Mouse (Mus musculus) heart, embryonic 12.5 days (tissue): ENCODE results near the gene Ccr10. TPM values are rescaled to one million over a fixed set of nuclear protein-coding genes. Genes with fewer than 3 reads are reported as not detected.
A peak's percentile ranks its signal among the peaks of the same experiment; 100 is the strongest.

Experiments used
- ATAC-seq: fragments of 200-750 bp; cut with Nextera tagmentation; 2 replicates; pipeline ENCODE4 v1.8.0; 2017; ENCODE audit warnings: moderate TSS enrichment, moderate library complexity; ENCODE audit not compliant: insufficient number of reproducible peaks, low FRiP score
- H3K27ac ChIP-seq: fragments of 300-500 bp; sonication (generic); 2 replicates; pipeline ENCODE4 v1.5.1; 2016; ENCODE audit warnings: mild to moderate bottlenecking, moderate library complexity; ENCODE audit not compliant: poor library complexity, severe bottlenecking
- H3K27me3 ChIP-seq: fragments of 300-500 bp; sonication (generic); replicated peaks from 2 replicates; pipeline ENCODE4 v1.6.1; 2016; ENCODE audit warnings: mild to moderate bottlenecking, moderate library complexity
- H3K36me3 ChIP-seq: fragments of 300-500 bp; sonication (generic); 2 replicates; pipeline ENCODE4 v1.6.1; 2016; ENCODE audit warnings: mild to moderate bottlenecking, moderate library complexity
- H3K4me1 ChIP-seq: fragments of 300-500 bp; sonication (generic); replicated peaks from 2 replicates; pipeline ENCODE4 v1.6.1; 2016; ENCODE audit warnings: mild to moderate bottlenecking
- H3K4me2 ChIP-seq: fragments of 300-500 bp; sonication (generic); 2 replicates; pipeline ENCODE4 v1.6.1; 2016; ENCODE audit warnings: mild to moderate bottlenecking, moderate library complexity
- H3K4me3 ChIP-seq: fragments of 300-500 bp; sonication (generic); 2 replicates; pipeline ENCODE4 v1.5.1; 2016; ENCODE audit warnings: mild to moderate bottlenecking
- H3K9ac ChIP-seq: fragments of 300-500 bp; sonication (generic); 2 replicates; pipeline ENCODE4 v1.6.1; 2016; ENCODE audit warnings: mild to moderate bottlenecking, moderate library complexity
- H3K9me3 ChIP-seq: fragments of 300-500 bp; sonication (generic); replicated peaks from 2 replicates; pipeline ENCODE4 v1.6.1; 2016; ENCODE audit warnings: mild to moderate bottlenecking, moderate library complexity
- WGBS: fragments of 180-500 bp; shearing (Covaris S2); methylation state at CpG from one replicate; pipeline ENCODE4 v1.1.7; 2016; 5-methylcytosine and 5-hydroxymethylcytosine counted together
- polyA plus RNA-seq: library from polyadenylated mRNA; unstranded; fragments of >200 nt; fragmentation: Nextera tagmentation; extraction: Ambion mirVana; gene quantifications from 2 replicates; pipeline ENCODE4 v1.2.1, GENCODE M21; 2016

Ccr10 gene
- polyA plus RNA-seq, 1 experiment from 2014 or later = 0.15 TPM

- no peaks in the 10 kb centered on the region for H3K9me3 ChIP-seq
- H3K9ac ChIP-seq = no peak overlapping the region
- peaks cover 39% of the 10 kb centered on the region for H3K27me3 ChIP-seq
- no peak overlapping the region for H3K4me3 ChIP-seq
- no peaks in the 10 kb centered on the region for H3K36me3 ChIP-seq
- peak overlapping the region; percentile 73 for H3K4me2 ChIP-seq
- no peak for ATAC-seq
- H3K27ac ChIP-seq = no peak overlapping the region
- 33% methylated on average over 22 of the region's 22 CpGs for WGBS
- H3K4me1 ChIP-seq = peaks cover 46% of the 10 kb centered on the region
Measured at GRCm38 (mm10) chr11:101176933-101177773, 1.9 kb upstream of the Ccr10 start.

DNA sequence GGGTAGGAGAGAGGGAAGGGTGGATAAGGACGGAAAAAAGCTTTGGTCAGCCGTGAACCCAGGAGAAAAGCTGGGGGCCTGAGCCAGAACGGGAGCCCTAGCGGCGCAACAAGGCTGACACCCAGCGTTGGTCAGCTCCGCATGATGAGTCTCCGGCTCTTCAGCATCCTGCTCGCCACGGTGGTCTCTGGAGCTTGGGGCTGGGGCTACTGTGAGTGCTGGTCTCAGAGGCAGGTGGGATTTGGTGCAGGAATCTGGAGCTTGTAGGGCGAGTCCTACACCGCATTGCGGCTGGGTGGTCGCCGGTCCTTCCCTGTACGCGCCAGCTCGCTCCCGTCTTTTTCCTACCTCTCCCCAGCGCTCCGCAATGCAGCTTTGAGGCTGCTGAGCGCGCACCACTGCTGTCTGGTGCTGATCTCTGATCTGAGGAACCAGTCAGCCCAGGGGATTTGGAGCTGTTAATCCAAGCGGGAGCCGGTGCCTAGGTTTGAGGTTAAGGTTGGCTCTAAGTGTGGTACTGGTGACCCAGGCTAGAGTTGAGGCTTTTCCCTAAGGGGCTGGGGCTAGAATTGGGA lies 961 bp upstream of the Ccr10 start:
- Histone ChIP-seq H3K27ac (no peak overlapping the region), H3K4me1 (peaks cover 50% of the 10 kb centered on the region), H3K4me2 (peak overlapping the region; percentile 73), H3K4me3 (peak overlapping the region; percentile 43), H3K36me3 (no peaks in the 10 kb centered on the region), H3K9ac (peak overlapping the region; percentile 60; the same call in 1 of the 2 replicates), H3K9me3 (no peaks in the 10 kb centered on the region), H3K27me3 (peaks cover 39% of the 10 kb centered on the region)
- WGBS = under 1% methylated on average over 25 of the region's 25 CpGs
- no peak for ATAC-seq

- H3K27ac ChIP-seq = no peak overlapping the region
Measured at GRCm38 (mm10) chr11:101175636-101176116, 433 bp upstream of the Ccr10 start.

GRCm38 (mm10) chr11:101174389-101174745 lies 876 bp downstream of the Ccr10 start:
- peaks cover 40% of the 10 kb centered on the region for H3K27me3 ChIP-seq
- ATAC-seq = no peak
- WGBS = 39% methylated on average over 9 of the region's 9 CpGs
- no peak overlapping the region for H3K27ac ChIP-seq
- H3K36me3 ChIP-seq = no peaks in the 10 kb centered on the region
- H3K4me2 ChIP-seq = peak overlapping the region; percentile 89
- H3K9me3 ChIP-seq = no peaks in the 10 kb centered on the region
- H3K4me3 ChIP-seq = peak overlapping the region; percentile 31
- peak overlapping the region; percentile 59; the same call in 1 of the 2 replicates for H3K9ac ChIP-seq
- H3K4me1 ChIP-seq = peaks cover 61% of the 10 kb centered on the region

More at GRCm38 (mm10) chr11:101175636-101176116, 433 bp upstream of the Ccr10 start:
- 13% methylated on average over 11 of the region's 11 CpGs for WGBS
- Histone ChIP-seq H3K9me3 (no peaks in the 10 kb centered on the region), H3K9ac (peak overlapping the region; percentile 60), H3K27me3 (peaks cover 39% of the 10 kb centered on the region), H3K4me2 (peak overlapping the region; percentile 73), H3K4me3 (peak overlapping the region; percentile 43), H3K4me1 (peaks cover 50% of the 10 kb centered on the region), H3K36me3 (no peaks in the 10 kb centered on the region)
- ATAC-seq = no peak

GRCm38 (mm10) chr11:101173631-101174388 lies 1.4 kb downstream of the Ccr10 start:
- H3K9me3 ChIP-seq = no peaks in the 10 kb centered on the region
- peak overlapping the region; percentile 28 for H3K27ac ChIP-seq
- peak; percentile 47; the same call in 1 of the 2 replicates for ATAC-seq
- no peaks in the 10 kb centered on the region for H3K36me3 ChIP-seq
- 3% methylated on average over 61 of the region's 61 CpGs for WGBS
- peak overlapping the region; percentile 59 for H3K9ac ChIP-seq
- peak overlapping the region; percentile 31 for H3K4me3 ChIP-seq
- H3K4me1 ChIP-seq = peaks cover 66% of the 10 kb centered on the region
- peak overlapping the region; percentile 89 for H3K4me2 ChIP-seq
- peaks cover 40% of the 10 kb centered on the region for H3K27me3 ChIP-seq

- 0 out of 2 replicates have a peak overlapping the region, but pooled peaks have one; percentile 28 for H3K27ac ChIP-seq
- 12% methylated on average over 11 of the region's 11 CpGs for WGBS
- peaks cover 40% of the 10 kb centered on the region for H3K27me3 ChIP-seq
- H3K36me3 ChIP-seq = peaks cover 3% of the 10 kb centered on the region; the same call in 1 of the 2 replicates
- no peaks in the 10 kb centered on the region for H3K9me3 ChIP-seq
- peak overlapping the region; percentile 59; the same call in 1 of the 2 replicates for H3K9ac ChIP-seq
- H3K4me2 ChIP-seq = peak overlapping the region; percentile 89
- H3K4me1 ChIP-seq = peaks cover 73% of the 10 kb centered on the region
- ATAC-seq = no peak
- H3K4me3 ChIP-seq = peak overlapping the region; percentile 31; the same call in 1 of the 2 replicates
Measured at GRCm38 (mm10) chr11:101173112-101173511, 2.1 kb downstream of the Ccr10 start.

DNA sequence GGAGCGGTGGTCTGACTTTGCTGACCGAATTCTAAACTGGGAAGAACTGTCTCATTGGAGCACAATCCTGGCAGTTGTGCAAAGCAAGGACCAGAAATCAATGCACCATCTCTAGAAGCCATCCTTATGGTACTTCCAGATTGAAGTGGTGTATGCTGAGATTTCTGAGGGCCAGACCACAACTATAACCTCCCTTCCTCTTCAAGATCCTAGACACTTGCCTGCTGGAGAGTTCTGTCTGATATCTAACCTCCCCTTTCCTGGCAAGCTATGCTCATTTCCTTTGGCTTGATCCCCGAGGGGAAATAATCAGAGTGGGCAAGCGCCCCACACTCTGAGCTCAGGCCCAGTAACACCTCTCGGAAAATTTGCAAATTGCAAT lies 2.8 kb downstream of the Ccr10 start:
- Histone ChIP-seq H3K27ac (peak overlapping the region; percentile 89), H3K9ac (peak overlapping the region; percentile 75), H3K36me3 (peaks cover 10% of the 10 kb centered on the region), H3K27me3 (peaks cover 40% of the 10 kb centered on the region), H3K9me3 (no peaks in the 10 kb centered on the region), H3K4me1 (peaks cover 75% of the 10 kb centered on the region), H3K4me3 (peak overlapping the region; percentile 73), H3K4me2 (peak overlapping the region; percentile 89)
- 9% methylated on average over 5 of the region's 5 CpGs for WGBS
- ATAC-seq = no peak

DNA sequence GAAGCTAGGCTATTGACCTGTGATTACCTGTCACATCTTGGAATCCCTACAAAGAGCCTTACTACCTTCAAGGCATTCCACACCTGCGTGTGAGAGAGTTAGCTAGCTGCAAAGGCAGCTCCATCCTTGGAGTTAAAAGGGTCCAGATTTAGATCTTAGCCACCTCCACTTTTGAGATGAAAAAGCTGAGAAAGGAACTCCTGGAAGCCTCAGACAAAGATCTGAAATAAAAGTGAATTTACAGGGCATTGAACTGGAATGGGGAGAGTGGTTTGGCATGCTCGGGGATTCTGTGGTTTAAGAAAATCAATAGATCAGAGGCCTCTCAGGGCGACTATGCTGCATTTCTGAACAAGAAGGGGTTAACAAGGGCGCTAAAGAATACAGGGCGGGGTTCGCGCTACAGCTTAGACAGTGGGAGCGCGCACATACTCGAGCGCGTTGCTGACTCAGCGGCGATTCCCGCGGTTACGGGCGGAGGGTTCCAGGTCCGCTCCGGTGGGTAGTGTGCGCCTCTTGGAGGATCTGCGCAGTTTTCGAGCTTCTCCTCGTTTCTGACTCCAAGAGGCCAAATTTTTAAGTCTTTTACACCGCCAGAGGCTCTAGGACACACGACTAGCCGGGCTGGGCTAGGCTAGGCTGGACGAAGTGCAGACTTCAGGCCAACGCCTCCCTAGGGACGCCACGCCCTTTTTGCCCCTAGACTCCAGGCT lies 3.4 kb downstream of the Ccr10 start:
- Histone ChIP-seq H3K9ac (peak overlapping the region; percentile 75), H3K4me1 (peaks cover 71% of the 10 kb centered on the region), H3K27me3 (peaks cover 40% of the 10 kb centered on the region), H3K4me3 (peak overlapping the region; percentile 73), H3K4me2 (peak overlapping the region; percentile 89), H3K36me3 (peaks cover 16% of the 10 kb centered on the region), H3K27ac (peak overlapping the region; percentile 89), H3K9me3 (no peaks in the 10 kb centered on the region)
- ATAC-seq = peak; percentile 56
- under 1% methylated on average over 31 of the region's 31 CpGs for WGBS

DNA sequence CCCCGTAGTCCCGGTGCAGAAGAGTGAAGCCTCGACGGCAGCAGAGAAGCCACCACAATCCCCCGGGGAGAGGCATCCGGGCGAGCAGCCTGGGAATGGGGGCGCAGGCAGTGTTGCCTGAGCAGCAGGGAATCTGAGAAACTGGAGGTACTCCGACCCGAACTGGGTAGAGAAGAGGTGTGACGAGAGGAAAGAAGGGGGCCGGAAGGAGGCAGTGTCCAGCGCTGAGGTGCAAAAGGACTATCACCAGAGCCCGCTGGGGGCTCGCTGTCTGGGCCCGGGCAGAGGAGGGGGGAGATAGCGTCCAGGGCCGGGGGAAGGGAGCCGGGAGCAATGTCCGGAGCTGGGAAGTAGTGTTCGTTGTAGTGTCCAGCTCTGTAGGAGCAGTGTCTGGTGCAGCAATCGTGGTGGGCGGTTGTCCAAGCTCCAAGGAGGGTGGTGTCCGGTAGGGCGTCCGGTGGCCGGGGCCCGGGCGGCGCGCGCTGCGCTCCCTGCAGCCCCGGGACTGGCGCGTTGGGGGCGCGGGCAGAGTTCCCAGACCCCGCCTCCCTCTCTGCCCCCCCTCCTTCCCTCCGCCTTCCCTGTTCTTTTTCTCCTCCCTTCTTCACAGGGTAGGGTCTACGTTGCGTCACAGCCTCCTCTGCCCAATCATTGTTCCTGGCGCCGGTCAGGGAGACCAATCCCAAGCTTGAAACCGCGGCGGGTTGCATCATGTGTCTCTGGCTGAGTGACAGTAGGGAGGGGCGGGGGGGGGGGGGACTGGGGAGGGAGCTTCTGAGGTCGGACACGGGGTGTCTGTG lies 4.2 kb downstream of the Ccr10 start, which contains the start of gene Plekhh3:
Gene Plekhh3 (minus strand): TSS at position 541 of the 800 bp plus-strand sequence.
- H3K4me2 ChIP-seq = peak within 1 kb of the TSS; percentile 89
- under 1% methylated on average over 49 of the region's 50 CpGs for WGBS

More for the DNA sequence above, 4.2 kb downstream of the Ccr10 start, which contains the start of gene Plekhh3:
- Histone ChIP-seq H3K9ac (peak within 1 kb of the TSS; percentile 83), H3K27me3 (peaks cover 42% of the 10 kb centered on the region), H3K27ac (peak within 1 kb of the TSS; percentile 89), H3K9me3 (no peaks in the 10 kb centered on the region), H3K4me3 (peak within 1 kb of the TSS; percentile 73), H3K4me1 (peaks cover 63% of the 10 kb centered on the region), H3K36me3 (peaks cover 24% of the 10 kb centered on the region)
- peak; percentile 92 for ATAC-seq
